Mouse (Mus musculus): ENCODE measurements around the gene Xrcc3. TPM values are rescaled to one million over a fixed set of nuclear protein-coding genes. Genes with fewer than 3 reads are reported as not detected.

Xrcc3 gene
- total RNA-seq (2023), result 3.0 TPM

GRCm38 (mm10) chr12:111813766-111814617 is at the start of gene Xrcc3, which contains the start of gene Zfyve21:
Xrcc3 (minus strand) TSS chr12:111813873.
Zfyve21 (plus strand) TSS chr12:111814170.

DNA sequence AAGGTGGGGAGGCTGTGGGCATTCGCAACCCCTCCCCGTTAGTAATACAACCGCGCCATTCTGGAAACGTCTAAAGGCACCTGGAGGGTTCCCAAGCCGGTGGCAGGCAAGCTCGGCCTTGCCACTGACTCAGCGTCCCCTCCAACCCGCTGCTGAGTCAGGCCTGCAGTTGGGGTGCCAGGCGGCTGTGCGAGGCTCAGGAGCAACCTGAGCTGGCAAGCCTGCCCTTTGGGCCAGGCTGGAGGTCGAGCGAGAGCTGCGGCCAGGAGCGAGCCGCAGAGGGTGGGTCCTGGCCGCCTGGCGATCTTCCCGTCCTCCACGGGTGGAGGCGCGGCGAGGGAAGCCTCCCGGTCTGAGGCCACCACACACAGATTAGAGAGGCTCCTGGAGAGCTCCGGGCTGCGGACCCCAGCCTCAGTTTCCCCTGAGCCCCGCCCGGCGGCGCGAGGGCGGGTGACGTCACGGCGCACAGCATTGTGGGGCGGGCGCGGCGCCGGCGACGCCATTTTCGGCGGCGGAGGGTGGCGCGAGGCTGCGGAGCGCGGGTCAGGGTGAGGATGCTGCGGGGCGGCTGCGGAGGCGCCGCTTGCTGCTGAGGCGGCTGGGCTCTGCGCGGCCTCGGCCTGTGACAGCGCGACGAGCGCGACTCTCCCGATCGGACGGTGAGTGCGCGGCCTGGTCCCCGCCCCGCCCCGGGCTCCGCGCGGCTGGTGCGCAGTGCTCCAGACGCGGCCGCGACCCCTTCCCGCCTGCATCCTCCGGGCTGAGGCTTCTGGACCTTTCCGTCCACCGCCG is 55.1 kb downstream of the Xrcc3 start, which contains the start of gene Klc1:
TSS of gene Klc1 (plus strand) at position 469 of the 795 bp plus-strand sequence.

Other genes starting within 250 kb of the Xrcc3 start
- 68.3 TPM for gene Mark3, start 239.3 kb downstream of the Xrcc3 start, total RNA-seq (2023)
- 8.9 TPM for gene Ckb, start 141.5 kb downstream of the Xrcc3 start, total RNA-seq (2023)
- gene Trmt61a, start 135.8 kb downstream of the Xrcc3 start, total RNA-seq (2023), result 16.2 TPM
- gene Bag5, start 100.6 kb downstream of the Xrcc3 start, total RNA-seq (2023), result 32.0 TPM
- gene Apopt1, start 100.6 kb downstream of the Xrcc3 start, total RNA-seq (2023), result 26.0 TPM
- 72.8 TPM for gene Klc1, start 55.0 kb downstream of the Xrcc3 start, total RNA-seq (2023)
- 1.8 TPM for gene Zfyve21, start 297 bp upstream of the Xrcc3 start, total RNA-seq (2023)
- gene Ppp1r13b, start 94.2 kb upstream of the Xrcc3 start, total RNA-seq (2023), result 58.8 TPM
- 200 TPM for gene Atp5mpl, start 153.1 kb upstream of the Xrcc3 start, total RNA-seq (2023)
- gene Tdrd9, start 157.7 kb upstream of the Xrcc3 start, total RNA-seq (2023), result not detected
- gene Rd3l, start 167.4 kb upstream of the Xrcc3 start, total RNA-seq (2023), result not detected